Mouse (Mus musculus) layer of hippocampus, adult 8-10 months (tissue): Measurements from ENCODE around the gene Dhx29. TPM values are rescaled to one million over a fixed set of nuclear protein-coding genes. Genes with fewer than 3 reads are reported as not detected.

Source experiments
- DNase-seq, 2 experiments: peaks; one replicate each; pipeline ENCODE4 v3.0.0; 2022; ENCODE audit warnings: low spot score in 2 of 2
- total RNA-seq, 4 experiments: library from RNA; stranded (reverse); gene quantifications; 2 replicates each; pipeline ENCODE4 v1.2.4; 2022

Gene Dhx29
- total RNA-seq, result 10 to 100 TPM; 22.3 to 25.7 (median 23.6) TPM

DNA sequence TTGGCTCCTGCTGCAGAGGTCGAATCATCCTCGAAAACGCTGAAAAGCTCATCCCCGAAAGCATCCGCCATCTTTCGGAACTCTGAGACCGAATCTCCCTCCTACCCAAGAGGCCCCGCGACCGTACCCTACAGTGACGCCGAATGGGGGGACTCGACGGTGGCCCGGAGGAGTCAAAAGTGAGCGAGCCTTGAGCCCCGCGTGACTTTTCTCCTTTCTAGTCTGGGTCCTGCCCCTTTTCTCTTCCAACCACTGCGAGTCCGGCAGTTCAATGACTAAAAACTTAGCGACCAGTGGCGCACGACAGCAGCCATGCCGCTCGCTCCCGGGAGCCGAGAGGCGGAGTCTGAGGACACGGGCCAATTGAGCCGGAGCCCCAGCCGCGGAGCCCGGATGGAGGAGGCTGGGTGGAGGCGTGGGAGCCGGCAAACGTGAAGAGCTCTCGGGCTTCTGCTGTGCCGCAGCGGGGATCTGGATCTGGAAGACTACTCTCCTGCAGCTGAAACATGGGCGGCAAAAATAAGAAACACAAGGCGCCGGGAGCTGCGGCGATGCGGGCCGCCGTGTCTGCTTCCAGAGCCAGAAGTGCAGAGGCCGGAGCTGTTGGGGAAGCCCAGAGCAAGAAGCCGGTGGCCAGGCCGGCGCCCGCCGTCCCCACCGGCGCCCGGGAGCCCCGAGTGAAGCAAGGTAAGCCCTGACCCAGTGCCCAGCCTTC, at the start of gene Dhx29, which contains the start of gene Mtrex:
Dhx29 (plus strand) TSS at position 168 of the 715 bp plus-strand sequence.
Mtrex (minus strand) TSS at position 112 of the 715 bp plus-strand sequence.
- peak; percentile 99 for DNase-seq

DNA sequence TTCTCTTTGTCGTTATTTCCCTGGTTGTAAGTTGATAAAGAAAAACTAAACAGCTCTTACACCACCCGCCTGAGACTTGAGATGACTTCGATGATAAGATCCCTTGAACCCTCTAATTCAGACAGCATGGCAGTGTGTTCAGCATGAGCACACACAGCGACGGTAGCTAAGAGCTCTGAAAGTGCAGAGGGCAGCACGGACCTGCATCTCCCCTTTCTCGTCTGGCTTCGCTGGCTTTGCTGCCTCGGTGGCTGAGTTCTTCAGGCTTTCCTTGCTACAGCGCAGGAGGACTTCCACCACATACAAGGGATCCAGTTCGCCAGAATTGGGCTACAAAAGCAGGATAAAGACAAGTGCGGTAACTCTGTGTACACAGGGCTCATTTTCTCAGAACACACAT, 40.0 kb upstream of the Dhx29 start:
- DNase-seq, result no peak

DNA sequence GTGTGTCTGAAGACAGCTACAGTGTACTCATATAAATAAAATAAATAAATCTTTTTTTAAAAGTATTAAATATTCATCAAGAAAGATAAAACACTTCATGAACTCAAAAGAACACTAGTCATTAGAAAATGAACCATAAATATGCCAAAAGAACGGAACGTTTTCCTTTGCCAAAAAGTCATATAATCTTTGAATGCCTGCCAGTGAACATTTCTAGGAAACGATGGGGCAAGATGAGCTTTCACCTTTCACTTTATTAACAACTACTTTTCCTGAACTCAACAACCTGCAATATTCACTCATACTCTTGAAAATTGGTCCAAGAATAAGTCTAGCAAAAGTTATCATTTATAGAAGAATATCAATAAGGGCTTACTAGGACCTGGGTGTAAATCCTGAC, 25.1 kb upstream of the Dhx29 start:
- no peak for DNase-seq

DNA sequence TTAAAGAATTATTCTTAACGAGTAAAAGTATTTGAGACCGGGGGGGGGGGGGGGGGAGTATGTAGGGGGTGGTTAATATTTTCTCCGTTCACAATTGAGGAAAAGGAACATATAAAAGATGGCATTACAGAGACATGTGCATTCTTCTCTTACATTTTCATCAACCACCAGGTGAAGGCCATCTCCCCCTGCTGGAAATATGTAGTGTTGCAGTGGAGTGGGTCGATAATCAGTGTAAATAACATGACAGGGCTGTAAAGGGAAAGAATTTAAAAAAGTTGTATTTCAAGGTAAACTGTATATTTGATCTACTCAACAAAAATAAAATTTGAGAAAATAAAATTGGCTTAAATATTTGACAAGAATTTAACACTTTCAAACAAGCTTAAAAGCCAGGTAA, 17.6 kb upstream of the Dhx29 start:
- peak in 1 of 2 experiments; percentile 30 for DNase-seq

DNA sequence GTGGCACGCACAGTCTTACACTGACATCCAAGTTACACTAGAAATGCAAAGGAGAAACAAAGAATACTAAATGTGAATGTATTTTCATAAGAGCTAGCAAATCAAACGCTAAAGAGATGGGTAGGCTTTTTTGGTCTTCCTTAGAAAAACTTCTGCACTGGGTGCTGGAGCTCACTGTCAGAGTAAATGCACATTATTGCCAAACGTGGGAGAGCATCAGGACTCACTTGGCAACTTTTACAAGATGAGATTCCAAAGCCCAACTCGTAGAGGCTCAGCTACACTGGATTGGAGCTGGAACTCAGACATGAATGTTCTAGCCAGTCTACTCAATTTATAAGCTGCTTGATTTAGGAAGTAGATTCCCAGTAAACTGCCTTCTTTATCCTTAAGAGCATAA, 16.8 kb upstream of the Dhx29 start:
- DNase-seq, result no peak

DNA sequence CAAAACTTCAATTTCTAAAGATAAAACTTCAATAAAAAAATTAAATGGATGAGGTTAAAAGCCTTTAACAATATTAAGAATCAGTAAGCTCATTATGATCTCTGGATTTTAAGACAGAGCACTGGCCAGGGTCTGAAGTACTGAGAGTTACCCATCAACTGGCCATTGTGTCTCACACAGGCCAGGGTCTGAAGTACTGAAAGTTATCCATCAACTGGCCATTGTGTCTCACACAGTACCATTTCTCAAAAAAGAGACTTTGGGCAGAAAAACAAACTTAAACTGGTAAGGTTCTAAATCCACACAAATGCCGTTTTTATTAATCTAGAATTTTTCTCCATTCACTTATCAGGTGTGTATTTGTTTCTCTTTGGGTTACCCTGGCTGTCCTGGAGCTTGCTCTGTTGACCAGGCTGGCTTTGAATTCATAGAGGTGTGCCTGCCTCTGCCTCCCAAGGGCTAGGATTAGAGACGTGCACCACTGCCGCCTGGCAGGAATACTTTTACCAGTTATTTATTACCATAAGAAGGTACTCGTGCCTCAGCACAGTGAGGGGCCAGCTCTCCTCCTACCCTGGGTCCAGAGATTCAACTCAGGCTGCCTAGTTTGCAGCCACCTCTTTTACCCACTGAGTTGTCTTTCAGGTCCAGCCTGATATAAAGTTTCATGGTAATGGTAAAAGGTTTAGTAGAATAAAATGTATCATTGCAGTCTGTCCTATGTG, 8.0 kb upstream of the Dhx29 start:
- no peak for DNase-seq

DNA sequence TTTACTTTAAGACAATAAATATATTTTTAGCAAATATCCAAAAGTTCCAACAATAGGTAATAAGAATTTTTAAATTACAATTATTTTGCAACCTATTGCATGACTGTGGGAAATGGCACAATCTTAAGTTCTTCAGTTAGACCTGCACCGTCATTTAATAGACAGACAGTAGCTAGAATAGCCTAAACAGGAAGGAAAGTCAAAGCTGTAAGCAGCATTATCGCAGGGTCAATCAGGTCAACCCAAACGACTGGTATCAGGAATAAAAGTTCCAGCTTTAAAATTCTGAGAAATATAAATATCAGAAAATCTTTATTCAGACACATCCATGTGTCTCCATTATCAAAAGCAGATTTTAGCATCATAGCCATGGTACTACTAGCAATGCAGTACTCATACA, 6.3 kb upstream of the Dhx29 start:
- DNase-seq, result no peak

DNA sequence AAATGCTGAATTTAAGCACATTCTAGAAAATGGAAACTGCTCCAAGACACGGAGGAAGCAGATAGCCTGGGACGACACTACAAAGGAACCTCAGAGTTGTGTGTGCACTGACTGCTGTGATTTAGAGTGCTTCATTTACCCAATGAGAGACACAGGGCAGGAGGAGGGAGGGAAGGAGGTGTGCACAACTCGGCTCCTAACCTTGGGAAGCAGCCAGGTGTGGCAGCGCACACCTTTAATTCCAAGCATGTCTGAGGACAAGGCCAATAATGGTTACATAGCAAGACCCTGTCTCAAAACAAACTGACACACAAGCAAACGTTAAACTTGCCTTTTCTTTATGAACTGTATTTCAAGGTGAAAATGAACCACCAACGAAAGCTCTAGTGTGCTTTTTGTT, 2.0 kb upstream of the Dhx29 start:
- DNase-seq, result no peak

DNA sequence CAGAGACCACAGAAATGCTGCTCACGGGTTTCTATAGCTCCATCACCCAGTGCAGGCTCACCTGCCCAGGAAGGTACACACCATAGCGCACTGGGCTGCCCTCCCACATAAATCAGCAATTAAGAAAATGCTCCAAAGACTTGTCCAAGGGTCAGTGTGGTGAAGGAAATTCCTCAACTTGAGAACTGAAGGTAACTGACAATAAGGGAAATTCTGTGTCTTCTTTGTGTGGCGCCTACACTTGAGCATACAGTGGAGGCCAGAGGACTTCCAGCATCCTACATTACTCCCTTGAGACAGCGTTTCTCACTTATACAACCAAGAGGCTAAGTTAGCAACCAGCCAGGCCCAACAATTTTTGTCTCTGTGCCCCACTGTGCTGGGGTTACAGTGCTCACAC, 1.3 kb upstream of the Dhx29 start:
- DNase-seq, result no peak

DNA sequence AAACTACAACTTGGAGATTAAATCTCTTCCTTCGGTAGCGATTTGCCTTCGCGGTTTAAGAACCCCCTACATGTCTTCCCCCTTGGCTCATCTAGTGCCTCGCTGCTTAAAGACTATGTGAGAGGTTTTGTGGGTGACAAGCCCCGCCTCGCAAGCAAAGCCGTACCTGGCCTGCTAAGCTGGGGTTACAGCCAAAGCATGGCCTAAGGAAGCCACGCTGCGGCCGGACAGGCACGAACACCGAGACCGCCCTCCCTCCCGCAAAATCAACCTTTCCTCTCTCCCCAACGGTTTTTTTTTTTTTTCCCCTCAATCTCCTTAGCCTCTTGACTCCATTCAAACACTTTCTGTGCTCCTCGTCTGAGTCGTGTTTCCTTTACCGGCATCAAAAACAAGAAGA, 458 bp upstream of the Dhx29 start:
- no peak for DNase-seq

DNA sequence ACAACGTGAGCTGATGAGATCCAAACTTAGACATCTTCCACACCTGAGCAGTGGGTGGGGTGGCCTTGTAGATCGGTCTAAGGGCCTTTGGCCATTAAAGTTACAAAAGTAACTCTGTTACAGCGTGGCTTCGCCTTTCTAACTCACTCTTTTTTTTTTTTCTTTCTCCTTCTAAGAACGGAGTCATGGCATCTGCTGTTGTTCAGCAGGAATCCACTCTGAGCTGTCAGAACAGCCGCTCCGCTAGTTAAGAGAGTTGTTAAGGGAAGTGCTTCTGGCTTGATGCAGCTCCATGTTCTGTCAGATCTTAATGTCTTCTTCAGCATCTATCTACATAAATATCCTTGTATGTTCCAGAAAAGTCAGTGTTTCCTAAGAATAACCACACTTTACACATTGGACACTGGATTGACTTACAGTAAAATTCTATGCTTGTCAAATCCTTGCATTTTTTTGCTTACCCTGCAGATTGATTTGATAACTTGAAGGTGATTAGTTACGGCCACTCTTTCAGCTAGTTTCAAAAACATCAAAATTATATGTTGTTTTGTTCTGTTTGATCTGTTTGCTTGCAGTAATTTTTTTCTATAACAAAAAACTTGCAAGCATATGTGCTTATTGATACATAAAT, 899 bp downstream of the Dhx29 start:
- DNase-seq, result no peak

DNA sequence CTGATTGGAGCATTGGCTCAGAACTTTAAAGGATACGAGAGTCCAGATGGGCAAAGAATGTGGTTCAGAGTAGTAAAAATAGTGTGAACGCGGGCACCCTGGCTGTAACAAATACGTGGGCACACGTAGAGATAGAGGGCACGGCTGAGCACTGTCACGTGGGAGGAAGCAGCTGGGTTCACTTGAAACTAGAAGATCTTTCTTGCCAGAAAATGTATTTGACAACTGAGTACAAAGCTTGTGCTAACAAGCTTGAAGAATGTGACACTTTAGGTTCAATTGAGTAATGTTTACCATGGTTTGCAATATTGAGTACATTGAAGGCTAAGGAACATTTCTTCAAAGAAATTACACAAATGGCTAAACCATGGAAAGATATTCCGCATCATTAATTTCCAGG, 10.9 kb downstream of the Dhx29 start:
- peak in 1 of 2 experiments; percentile 11 for DNase-seq

DNA sequence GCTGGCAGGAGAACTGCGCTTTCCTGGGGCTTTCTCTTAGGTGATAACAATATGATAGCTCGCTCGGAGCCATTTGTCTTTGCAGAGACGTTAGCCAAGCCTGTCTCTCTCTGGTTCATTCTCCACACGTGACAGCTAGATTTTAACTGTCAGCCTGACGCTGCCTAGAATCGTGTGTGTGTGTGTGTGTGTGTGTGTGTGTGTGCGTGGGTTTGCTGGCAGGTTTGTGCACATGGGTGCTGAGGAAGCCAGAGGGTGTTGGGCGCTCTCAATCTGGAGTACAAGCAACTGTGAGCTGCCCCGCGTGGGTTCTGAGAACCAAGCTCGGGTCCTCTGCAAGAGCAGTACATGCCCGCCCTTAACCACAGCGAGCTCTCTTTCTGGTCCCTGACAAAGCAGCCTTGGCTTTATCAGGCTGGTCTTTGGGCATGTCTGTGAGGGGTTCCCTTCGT, 14.7 kb downstream of the Dhx29 start:
- peak; percentile 53 to 54 for DNase-seq

DNA sequence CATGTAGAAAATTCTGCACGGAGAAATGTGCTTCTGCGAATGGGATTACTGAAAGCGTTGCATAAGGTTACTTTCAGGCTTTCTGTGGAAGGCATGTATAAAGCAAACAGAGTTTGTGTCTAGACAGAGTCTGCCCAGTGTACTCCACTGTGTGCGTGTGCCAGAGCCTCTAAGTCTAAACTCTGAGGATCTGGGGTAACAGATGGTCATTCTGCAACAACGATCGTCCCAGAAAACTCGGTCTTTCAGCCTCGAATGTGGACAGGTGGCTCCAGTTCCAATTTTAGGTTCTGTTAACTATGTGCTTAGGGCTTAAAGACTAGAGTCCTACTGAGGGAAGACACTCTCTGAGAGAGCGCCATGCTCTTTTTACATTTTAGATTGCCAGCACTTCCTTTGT, 18.1 kb downstream of the Dhx29 start:
- DNase-seq, result peak; percentile 26 to 36

DNA sequence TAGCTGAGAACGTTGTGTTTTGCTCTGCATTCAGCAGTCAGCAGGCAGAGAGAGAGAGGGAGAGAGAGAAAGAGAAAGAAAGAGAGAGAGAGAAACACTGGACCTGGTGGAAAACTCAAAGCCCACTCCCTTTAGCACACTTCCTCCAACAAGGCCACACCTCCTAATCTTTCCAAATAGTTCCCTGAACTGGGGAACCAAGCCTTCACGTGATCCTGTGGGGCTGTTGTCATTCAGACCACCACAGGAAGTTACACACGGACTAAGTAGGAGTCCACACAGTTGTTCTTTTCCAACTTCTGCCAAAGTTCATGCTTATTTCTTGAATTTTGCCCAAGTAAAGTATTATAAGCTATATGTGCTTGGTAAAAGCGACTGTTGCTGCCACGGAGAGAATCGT, 18.6 kb downstream of the Dhx29 start:
- no peak for DNase-seq

DNA sequence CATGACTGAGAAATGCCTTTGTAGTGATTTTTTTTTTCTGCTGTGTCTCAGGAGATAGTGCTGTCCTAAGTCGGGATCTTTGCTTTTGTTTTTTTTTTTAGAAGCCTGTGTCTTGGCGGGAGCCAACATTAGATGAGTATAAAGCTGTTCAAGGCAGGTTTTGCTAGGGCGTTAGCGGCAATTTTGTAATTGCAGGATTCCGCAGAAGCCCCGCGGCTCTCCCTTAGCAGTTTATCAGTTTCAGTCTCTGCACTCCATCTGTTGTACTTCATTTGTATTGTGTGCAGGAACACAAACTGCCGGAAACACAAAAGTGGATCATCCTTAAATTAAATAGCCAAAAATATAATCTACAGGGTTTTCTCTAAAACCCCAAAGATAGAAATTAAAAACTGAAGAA, 26.8 kb downstream of the Dhx29 start:
- peak; percentile 26 to 32 for DNase-seq

DNA sequence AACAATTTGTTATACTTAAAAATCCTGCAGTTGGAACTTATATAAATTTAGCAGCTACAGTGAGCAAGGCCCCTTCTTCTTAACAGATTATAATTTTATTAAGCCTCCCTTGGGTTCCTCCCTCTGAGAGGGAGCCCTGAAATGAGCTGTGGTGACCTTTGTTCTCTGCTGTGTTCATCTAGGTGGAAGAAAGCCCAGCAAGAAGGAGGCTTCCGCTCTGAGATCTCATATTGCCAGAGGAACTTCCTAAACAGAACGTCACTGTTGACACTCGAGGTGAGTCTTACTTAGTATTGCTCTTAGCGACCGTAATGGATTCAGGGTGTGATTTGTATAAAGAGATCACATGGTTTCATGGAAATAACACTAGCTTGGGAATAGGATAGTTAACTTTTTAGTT, 35.8 kb downstream of the Dhx29 start:
- DNase-seq, result no peak

DNA sequence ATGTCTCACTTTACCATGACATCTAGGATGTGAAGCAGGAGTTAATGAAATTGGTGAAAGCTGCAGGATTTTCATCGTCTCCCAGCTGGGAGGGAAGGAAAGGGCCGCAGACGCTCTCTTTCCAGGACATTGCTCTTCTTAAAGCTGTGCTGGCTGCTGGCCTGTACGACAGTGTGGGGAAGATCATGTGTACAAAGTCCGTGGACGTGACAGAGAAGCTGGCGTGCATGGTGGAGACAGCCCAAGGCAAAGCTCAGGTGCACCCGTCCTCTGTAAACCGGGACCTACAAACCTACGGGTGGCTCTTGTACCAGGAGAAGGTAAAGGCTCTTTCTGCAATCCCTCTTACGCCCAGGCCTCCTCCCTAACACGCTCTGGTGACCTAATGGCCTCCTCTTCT, 37.2 kb downstream of the Dhx29 start:
- DNase-seq, result no peak

DNA sequence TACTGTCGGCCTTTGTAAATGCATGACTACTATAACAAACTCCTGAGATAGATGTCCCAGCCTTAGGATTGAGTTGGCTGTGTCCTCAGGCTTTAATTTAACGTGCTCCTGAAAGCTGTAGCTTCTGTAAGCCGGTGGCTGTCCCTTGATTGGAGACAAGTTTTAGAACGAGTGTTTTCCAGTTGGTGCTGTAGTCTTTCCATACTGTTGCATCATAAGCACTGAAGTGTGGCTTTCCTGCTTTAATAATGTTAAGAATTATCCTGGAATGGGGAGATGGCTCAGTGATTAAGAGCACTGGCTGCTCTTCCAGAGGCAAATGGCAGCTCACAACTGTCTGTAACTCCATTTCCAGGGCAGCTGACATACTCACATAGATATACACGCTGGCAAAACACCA, 40.0 kb downstream of the Dhx29 start:
- DNase-seq, result no peak

DNA sequence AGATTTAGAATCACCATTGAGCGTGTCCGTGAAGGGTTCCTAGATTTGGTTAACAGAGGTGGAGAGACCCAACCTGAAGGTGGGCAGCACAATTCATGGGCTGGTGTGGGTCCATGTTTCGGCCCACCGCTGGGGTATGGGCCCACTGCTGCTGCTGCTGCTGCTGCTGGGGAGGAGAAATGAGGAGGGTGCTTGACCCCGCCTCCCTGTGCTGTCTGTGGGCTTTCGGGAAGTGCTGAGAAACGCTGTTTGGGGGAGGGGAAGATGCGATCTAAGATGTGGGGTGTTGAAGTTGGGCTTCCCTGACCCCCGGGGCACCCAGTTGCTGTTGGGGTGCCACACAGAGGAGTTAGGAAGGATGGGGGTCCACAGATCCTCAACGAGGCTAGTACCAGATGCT, 49.5 kb downstream of the Dhx29 start:
- DNase-seq, result no peak

DNA sequence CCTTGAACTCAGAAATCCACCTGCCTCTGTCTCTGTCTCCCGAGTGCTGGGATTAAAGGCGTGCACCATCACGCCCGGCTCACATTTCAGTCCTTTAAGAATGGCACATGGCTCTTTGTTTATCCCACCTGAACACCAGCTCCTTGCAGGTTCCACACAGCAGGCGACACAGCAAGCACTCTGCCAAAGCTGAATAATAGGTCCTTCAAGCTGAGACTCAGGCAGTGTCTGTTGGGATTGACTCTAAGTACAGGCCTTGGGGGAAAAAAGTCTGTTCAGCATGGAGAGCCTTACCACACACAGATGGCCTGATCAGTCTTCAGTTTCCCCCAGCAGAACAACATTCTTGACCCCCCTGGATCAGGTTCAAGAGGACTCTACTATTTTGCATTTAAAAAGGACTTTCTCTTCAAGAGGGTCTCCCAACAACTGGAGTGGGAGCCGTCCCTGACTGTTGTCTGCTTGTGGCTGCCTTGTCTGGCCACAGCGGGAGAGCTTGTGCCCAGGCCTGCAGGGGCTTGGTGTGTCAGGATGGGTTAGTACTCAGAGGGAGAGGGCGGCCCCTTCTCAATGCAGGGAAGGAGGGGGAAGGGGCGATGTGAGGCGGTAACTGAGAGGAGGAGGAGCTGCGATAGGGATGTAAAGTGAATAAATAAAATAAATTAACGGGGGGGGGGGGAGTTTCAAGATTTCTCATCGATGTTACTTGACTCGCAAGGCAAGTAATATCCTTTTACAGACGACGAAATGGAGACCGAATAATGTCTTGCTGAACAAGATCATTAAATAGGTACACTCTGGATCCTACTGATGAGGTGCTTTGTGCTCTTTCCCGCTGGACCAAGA, 58.6 kb downstream of the Dhx29 start:
- no peak for DNase-seq
